Comparison of ENCODE assay signal across 19 mouse cellular contexts in the genomic region with DNA sequence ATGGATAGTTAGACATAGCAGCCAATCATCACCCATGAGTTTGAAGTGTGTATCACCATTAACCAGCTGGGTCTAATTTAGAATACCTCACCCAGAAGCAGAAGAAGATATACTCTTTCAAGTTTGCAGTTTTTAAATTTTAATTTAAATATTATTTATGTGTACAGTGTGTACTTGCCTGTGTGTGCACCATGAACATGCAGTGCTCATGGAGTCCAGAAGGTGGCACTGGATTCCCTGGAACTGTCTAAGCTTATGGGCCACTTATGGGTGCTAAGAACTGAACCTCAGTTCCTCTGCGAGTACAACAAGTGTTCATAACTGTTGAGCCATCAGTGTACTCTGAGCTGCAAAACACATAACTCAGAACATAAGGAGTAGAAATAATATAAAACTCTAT.
DNase-seq lines count a peak whose midpoint lies in the region; ATAC-seq and TF ChIP-seq lines count a peak whose summit lies in the region.
"Had no signal": no experiment of that assay in that cellular context is flagged by ENCODE, and none has a peak within 500 bp of the region (broad histone marks: within the 10 kb centered on the region; RNA-seq: fewer than 3 reads in every experiment).

No protein-coding gene starts in this region.

- no peaks in the 10 kb centered on the region for H3K27me3 ChIP-seq in forebrain, embryonic 12.5 days
- H3K27me3 ChIP-seq in forebrain, embryonic 16.5 days (replicated peaks; ENCODE audit: control insufficient read depth, insufficient read depth, low read length): no peaks in the 10 kb centered on the region
- no peaks in the 10 kb centered on the region for H3K27me3 ChIP-seq in midbrain, embryonic 11.5 days (ENCODE audit: control insufficient read depth, insufficient read depth, low read length)
- H3K27me3 ChIP-seq in midbrain, embryonic 15.5 days (replicated peaks): no peaks in the 10 kb centered on the region
- H3K27me3 ChIP-seq: forebrain, embryonic 15.5 days; heart, embryonic 13.5 days; liver, embryonic 13.5 days had no signal

- no peaks in the 10 kb centered on the region for H3K36me3 ChIP-seq in forebrain, embryonic 12.5 days (replicated peaks)
- H3K36me3 ChIP-seq in forebrain, embryonic 16.5 days (ENCODE audit: control insufficient read depth, insufficient read depth): no peaks in the 10 kb centered on the region
- H3K36me3 ChIP-seq in midbrain, embryonic 11.5 days (ENCODE audit: control insufficient read depth, insufficient read depth, low read length): no peaks in the 10 kb centered on the region
- H3K36me3 ChIP-seq in midbrain, embryonic 15.5 days (replicated peaks): no peaks in the 10 kb centered on the region
- no peaks in the 10 kb centered on the region for H3K36me3 ChIP-seq in ES-E14 (ENCODE audit: control insufficient read depth, insufficient read depth, low read length, poor library complexity, severe bottlenecking)
- H3K36me3 ChIP-seq: forebrain, embryonic 15.5 days; heart, embryonic 13.5 days; liver, embryonic 13.5 days had no signal

- H3K27ac ChIP-seq in forebrain, embryonic 12.5 days: no peak overlapping the region
- H3K27ac ChIP-seq in forebrain, embryonic 16.5 days (ENCODE audit: low read length): no peak overlapping the region
- H3K27ac ChIP-seq in midbrain, embryonic 11.5 days (ENCODE audit: low read depth, low read length): no peak overlapping the region
- no peak overlapping the region for H3K27ac ChIP-seq in midbrain, embryonic 15.5 days
- H3K27ac ChIP-seq in ES-E14 (ENCODE audit: insufficient read depth, low read depth, low read length, poor library complexity, severe bottlenecking): no peak overlapping the region
- H3K27ac ChIP-seq: forebrain, embryonic 15.5 days; heart, embryonic 13.5 days; liver, embryonic 13.5 days had no signal

- WGBS in forebrain, embryonic 12.5 days: 85% methylated on average over 1 of the region's 1 CpGs
- 82% methylated on average over 1 of the region's 1 CpGs for whole genome bisulfite sequencing in forebrain, embryonic 16.5 days
- 87% methylated on average over 1 of the region's 1 CpGs for WGBS in midbrain, embryonic 11.5 days
- 89% methylated on average over 1 of the region's 1 CpGs for WGBS in midbrain, embryonic 15.5 days

- H3K9me3 ChIP-seq in forebrain, embryonic 12.5 days: no peaks in the 10 kb centered on the region
- no peaks in the 10 kb centered on the region for H3K9me3 ChIP-seq in forebrain, embryonic 16.5 days (ENCODE audit: control insufficient read depth, low read length)
- H3K9me3 ChIP-seq in midbrain, embryonic 11.5 days (ENCODE audit: control insufficient read depth, low read length): no peaks in the 10 kb centered on the region
- no peaks in the 10 kb centered on the region for H3K9me3 ChIP-seq in midbrain, embryonic 15.5 days
- H3K9me3 ChIP-seq in ES-E14 (ENCODE audit: control insufficient read depth, insufficient read depth, low read depth, low read length): no peaks in the 10 kb centered on the region
- H3K9me3 ChIP-seq: forebrain, embryonic 15.5 days; heart, embryonic 13.5 days; liver, embryonic 13.5 days had no signal

- peak; percentile 77 for DNase-seq in midbrain, embryonic 11.5 days (ENCODE audit: low spot score, missing footprints)
- DNase-seq in ES-E14 (ENCODE audit: low read depth, low spot score): peak; percentile 19
- no peak for DNase-seq in heart, adult 8-10 months (ENCODE audit: low spot score)
- DNase-seq in Muller cell, postnatal 12 days (ENCODE audit: inconsistent ontology term): no peak
- DNase-seq: adrenal gland, adult 2 months; B cell, adult 2 months; cerebellum, postnatal 36 days; heart, postnatal 36 days; left cerebral cortex, postnatal 4 days; liver, embryonic 13.5 days; right cerebral cortex, postnatal 4 days; thymus, postnatal 36 days had no signal

- no peak overlapping the region for H3K4me2 ChIP-seq in forebrain, embryonic 12.5 days
- H3K4me2 ChIP-seq in forebrain, embryonic 16.5 days (ENCODE audit: low read length): no peak overlapping the region
- no peak overlapping the region for H3K4me2 ChIP-seq in midbrain, embryonic 11.5 days
- no peak overlapping the region for H3K4me2 ChIP-seq in midbrain, embryonic 15.5 days
- H3K4me2 ChIP-seq: forebrain, embryonic 15.5 days; heart, embryonic 13.5 days; liver, embryonic 13.5 days had no signal

- ATAC-seq in forebrain, embryonic 12.5 days (ENCODE audit: low FRiP score): 0 out of 2 replicates have a peak, but pooled peaks have one; percentile 23
- no peak for ATAC-seq in forebrain, embryonic 16.5 days
- no peak for ATAC-seq in midbrain, embryonic 11.5 days (ENCODE audit: low FRiP score)
- ATAC-seq in midbrain, embryonic 15.5 days (replicated peaks): no peak
- ATAC-seq in megakaryocyte progenitor cell, adult 5-6 weeks (replicated peaks; ENCODE audit: poor library complexity): peak; percentile 48; the same call in 1 of the 2 replicates
- ATAC-seq: forebrain, embryonic 15.5 days had no signal

- in situ Hi-C loops in ES-E14 (cut with MboI; ENCODE audit: low sequenced_read_pairs in 2 of 2, unreplicated experiment in 2 of 2): no loop called here

- no peaks in the 10 kb centered on the region for H3K4me1 ChIP-seq in forebrain, embryonic 12.5 days
- H3K4me1 ChIP-seq in forebrain, embryonic 16.5 days (replicated peaks; ENCODE audit: control insufficient read depth, insufficient read depth, low read length): no peaks in the 10 kb centered on the region
- H3K4me1 ChIP-seq in midbrain, embryonic 11.5 days (ENCODE audit: control insufficient read depth, insufficient read depth, low read length): no peaks in the 10 kb centered on the region
- no peaks in the 10 kb centered on the region for H3K4me1 ChIP-seq in midbrain, embryonic 15.5 days
- no peaks in the 10 kb centered on the region for H3K4me1 ChIP-seq in ES-E14 (ENCODE audit: control insufficient read depth in 2 of 2, insufficient read depth in 2 of 2, low read length in 2 of 2, poor library complexity in 1 of 2)
- H3K4me1 ChIP-seq: forebrain, embryonic 15.5 days; heart, embryonic 13.5 days; liver, embryonic 13.5 days had no signal

- no peak overlapping the region for H3K9ac ChIP-seq in forebrain, embryonic 12.5 days
- no peak overlapping the region for H3K9ac ChIP-seq in forebrain, embryonic 16.5 days (replicated peaks; ENCODE audit: low read depth, low read length)
- no peak overlapping the region for H3K9ac ChIP-seq in midbrain, embryonic 11.5 days (ENCODE audit: low read length)
- H3K9ac ChIP-seq in midbrain, embryonic 15.5 days: no peak overlapping the region
- no peak overlapping the region for H3K9ac ChIP-seq in ES-E14 (ENCODE audit: insufficient read depth, low read depth, low read length, poor library complexity, severe bottlenecking)
- H3K9ac ChIP-seq: forebrain, embryonic 15.5 days; heart, embryonic 13.5 days; liver, embryonic 13.5 days had no signal

- H3K4me3 ChIP-seq in forebrain, embryonic 12.5 days (replicated peaks): no peak overlapping the region
- H3K4me3 ChIP-seq in forebrain, embryonic 16.5 days (replicated peaks; ENCODE audit: low read length): no peak overlapping the region
- H3K4me3 ChIP-seq in midbrain, embryonic 11.5 days (ENCODE audit: low read depth, low read length): no peak overlapping the region
- H3K4me3 ChIP-seq in midbrain, embryonic 15.5 days: no peak overlapping the region
- H3K4me3 ChIP-seq in ES-E14 (ENCODE audit: insufficient read depth in 1 of 2, low read depth in 1 of 2, low read length in 2 of 2, poor library complexity in 1 of 2, severe bottlenecking in 1 of 2): no peak overlapping the region
- H3K4me3 ChIP-seq: erythroblast, embryonic 14.5 days; forebrain, embryonic 15.5 days; heart, embryonic 13.5 days; liver, embryonic 13.5 days had no signal

TF ChIP-seq in ES-E14, 5 proteins besides CTCF, POLR2A, EP300 and RAD21:
- TF ChIP-seq MAFK (IDR thresholded peaks at IDR 0.05; ENCODE audit: insufficient read depth, low read depth, low read length) (no peak), ZC3H11A (IDR thresholded peaks at IDR 0.05; ENCODE audit: borderline replicate concordance, low read depth, low read length) (peak; percentile 57; the same call in 1 of the 2 replicates)

Comparison
In these comparisons a context has a peak if more than half of its experiments do, and no peak if none do; other contexts are left out.
1. ATAC-seq: peak in forebrain, embryonic 12.5 days (single experiment) and megakaryocyte progenitor cell, adult 5-6 weeks (single experiment); none in forebrain, embryonic 16.5 days (single experiment), midbrain, embryonic 11.5 days (single experiment) and midbrain, embryonic 15.5 days (single experiment).
2. DNase-seq: peak in midbrain, embryonic 11.5 days (single experiment) and ES-E14 (single experiment); none in heart, adult 8-10 months (single experiment) and Muller cell, postnatal 12 days (single experiment).